Mouse (Mus musculus): ENCODE results near the gene Rln1.

DNA sequence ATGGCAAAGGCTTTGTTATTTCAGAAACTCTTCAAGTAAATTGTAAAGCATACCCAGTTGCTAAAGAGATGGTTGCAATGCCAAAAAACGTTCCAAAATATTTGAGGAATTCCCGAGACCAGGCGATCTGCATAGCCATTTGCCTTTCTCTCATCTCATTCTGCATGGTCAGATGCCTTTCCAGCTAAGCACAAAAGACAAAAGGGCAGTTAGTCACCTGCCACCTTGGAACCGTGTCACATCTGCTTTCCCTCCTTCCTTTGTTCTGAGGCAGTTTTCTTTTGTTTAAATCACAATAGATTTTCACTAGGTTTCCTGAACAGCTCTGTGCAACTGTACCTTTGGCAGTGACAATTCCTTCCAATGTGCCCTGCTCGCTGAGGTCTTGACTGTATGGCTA, 16.5 kb upstream of the Rln1 start:
- TF ChIP-seq ZNF384 (IDR thresholded peaks at IDR 0.05; ENCODE audit: low read depth, low read length): no peak
- no peak for TF ChIP-seq CHD2 (IDR thresholded peaks at IDR 0.05; ENCODE audit: low read depth, low read length)
- no peak for TF ChIP-seq ZC3H11A (IDR thresholded peaks at IDR 0.05; ENCODE audit: borderline replicate concordance, low read depth, low read length)
- TF ChIP-seq MAFK (IDR thresholded peaks at IDR 0.05; ENCODE audit: insufficient read depth, low read depth, low read length): no peak
- no peak for TF ChIP-seq HCFC1 (IDR thresholded peaks at IDR 0.05; ENCODE audit: borderline replicate concordance, insufficient read depth, low read length)

Measured in ES-E14 (cell line).